Mouse (Mus musculus) activated CD4-positive, CD25-positive, alpha-beta regulatory T cell, adult 4 months (primary cell): ENCODE measurements around the gene Olfr986. TPM values are rescaled to one million over a fixed set of nuclear protein-coding genes. Genes with fewer than 3 reads are reported as not detected.
"Not testable (repeated sequence)": the region's sequence is repeated elsewhere in the genome, so short reads cannot be mapped to it uniquely, and the experiment has no call there.

ENCODE experiments used
- ATAC-seq: one replicate; pipeline ENCODE4 v1.8.0; 2017
- polyA plus RNA-seq, 2 experiments: library from polyadenylated mRNA; unstranded; fragments of 100-300 nt; shearing (Covaris generic); gene quantifications; one replicate each; pipeline ENCODE4 v1.2.1; 2017

Gene Olfr986
- polyA plus RNA-seq, result under 1 TPM in 1 of 2 experiments, not detected in 1; 0.11 TPM

DNA sequence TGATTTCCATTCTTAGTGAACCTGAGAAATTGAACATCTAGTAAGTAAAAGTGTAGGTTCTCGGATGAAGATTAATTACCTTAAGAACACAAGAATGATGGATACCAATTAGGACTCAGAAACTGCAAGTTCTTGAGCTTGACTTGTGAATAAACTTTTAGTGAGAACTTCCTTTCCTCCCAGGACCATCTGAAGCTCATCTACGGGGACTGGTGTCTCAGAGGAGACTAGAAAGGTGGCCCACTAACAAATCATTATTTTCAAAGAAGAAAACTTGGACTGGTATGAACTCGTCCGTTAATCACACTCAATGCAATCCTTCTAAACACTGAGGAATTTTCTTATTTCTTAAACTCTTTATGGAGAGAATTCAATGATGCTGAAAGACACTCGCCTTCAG, at the start of gene Olfr986:
Gene Olfr986, plus strand, starts transcription at position 301 of the 400 bp plus-strand sequence.
- ATAC-seq, result no peak

GRCm38 (mm10) chr9:40136987-40137688, 43.6 kb upstream of the Olfr986 start:
- ATAC-seq, result no peak

DNA sequence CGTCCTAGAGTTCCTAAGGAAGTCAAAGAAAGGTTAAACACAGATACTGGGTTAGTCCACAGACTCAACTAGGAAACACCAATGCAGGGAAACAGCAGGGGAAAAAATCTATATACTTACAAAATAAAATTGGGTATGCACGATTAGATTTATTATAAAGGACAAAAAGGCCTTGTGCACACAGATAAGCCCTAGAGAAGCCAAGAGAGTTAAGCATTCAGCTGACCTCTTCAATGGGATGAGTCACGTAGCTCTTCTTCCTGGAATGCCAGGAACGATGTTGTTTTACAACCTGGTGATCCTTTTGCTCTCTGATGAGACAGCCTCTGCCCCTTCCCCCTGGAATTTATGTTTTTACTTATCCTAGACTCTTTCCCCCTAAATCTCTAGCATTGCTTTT, 41.2 kb upstream of the Olfr986 start:
- ATAC-seq, result no peak

DNA sequence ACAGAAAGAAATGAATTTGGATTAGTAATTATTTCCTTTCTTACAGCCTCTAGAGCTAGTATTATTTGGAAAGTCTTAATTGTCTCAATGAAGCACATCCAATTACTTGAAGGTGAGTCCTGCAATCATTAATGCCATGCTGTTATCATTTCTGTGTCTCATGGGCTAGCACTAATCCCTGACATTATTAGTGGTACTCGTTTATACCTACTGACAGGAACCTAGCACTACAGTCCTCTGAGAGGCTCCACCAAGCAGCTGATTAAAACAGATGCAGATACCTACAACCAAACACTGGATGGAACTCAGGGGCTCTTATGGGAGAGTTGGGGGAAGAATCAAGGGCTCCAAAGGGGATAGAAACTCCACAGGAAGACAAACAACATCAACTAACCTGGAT, 39.2 kb upstream of the Olfr986 start:
- no peak for ATAC-seq

DNA sequence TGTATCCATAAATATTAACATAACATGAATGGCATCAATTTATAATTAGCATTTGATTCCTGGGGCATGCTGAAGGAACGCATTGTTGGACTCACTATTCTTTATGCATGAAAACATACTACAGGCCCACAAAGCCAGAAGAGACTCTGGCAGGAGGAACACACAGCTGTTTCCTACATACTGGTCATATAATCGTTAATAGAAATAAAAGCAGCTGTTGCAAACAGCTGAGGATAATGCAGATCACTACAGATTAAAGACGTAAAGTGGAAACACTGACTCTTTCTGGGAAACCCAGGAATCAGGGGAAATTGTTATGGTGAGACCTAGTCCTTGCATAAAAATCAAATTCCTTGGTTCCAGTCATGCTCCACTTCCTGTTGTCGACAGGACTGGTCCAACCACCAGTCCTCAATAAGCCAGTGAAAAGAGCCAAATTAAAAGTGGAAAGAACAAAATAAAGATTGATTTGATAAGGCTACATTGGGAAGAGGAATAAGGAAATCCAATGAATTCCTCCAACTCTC, 25.5 kb upstream of the Olfr986 start:
- ATAC-seq, result no peak

- no peak for ATAC-seq
Observed at GRCm38 (mm10) chr9:40166446-40166845, 14.3 kb upstream of the Olfr986 start.

DNA sequence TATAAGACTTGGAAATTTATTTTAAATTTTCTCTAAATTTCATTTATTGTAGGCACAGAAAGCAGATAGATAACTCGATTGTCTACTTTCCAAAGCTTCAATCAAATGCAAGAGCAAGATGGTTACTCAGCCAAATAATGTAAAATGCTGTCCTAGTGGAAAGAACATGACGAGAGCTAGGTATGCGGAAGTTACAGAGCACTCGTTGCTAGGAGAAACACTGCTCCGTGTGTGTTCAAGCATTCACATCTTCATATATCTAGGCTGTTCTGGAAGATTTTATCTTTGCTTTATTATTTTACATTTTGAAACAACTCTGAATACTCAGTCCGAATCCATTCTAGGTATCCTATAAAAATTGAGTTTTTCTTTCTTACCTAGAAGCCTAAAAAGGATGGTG, 3.7 kb upstream of the Olfr986 start:
- ATAC-seq, result no peak

- not testable (repeated sequence) for ATAC-seq
Observed at GRCm38 (mm10) chr9:40185166-40185565, 4.4 kb downstream of the Olfr986 start.

DNA sequence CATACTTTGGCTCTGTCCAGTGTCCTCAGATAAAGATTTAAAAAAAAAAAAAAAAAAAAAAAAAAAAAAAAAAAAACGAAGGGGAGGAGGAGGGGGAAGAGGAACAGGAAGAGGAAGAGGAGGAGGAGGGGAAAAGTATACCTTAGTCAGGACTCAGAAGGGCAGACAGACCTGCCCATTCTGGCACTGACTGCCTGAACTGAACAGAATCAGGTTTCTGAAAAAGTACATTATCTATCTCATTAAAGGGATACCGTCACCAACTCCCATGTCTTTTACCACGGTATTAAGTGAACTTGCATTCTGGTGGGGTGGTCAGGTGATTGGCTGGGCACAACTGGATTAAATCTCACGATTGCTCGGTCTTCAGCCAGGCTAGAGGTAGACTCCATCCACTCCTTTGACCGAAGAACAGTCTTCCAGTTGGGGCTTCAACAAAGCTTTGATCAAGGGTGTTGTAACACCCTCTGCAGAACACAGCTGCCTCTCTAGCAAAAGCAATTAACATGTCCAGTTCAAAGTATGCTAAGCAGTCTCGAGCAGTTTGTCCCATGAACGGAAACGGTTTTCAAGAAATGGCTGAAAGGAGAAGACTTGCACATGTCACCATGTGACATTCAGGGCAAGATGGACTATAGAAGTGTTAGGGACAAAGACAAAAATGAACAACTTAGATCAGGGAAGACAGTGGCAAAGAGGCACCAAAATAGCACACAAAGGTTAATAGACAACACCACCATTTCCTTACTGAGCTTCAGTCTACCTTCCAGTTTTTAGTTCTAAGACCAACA, 10.6 kb downstream of the Olfr986 start:
- ATAC-seq, result no peak

DNA sequence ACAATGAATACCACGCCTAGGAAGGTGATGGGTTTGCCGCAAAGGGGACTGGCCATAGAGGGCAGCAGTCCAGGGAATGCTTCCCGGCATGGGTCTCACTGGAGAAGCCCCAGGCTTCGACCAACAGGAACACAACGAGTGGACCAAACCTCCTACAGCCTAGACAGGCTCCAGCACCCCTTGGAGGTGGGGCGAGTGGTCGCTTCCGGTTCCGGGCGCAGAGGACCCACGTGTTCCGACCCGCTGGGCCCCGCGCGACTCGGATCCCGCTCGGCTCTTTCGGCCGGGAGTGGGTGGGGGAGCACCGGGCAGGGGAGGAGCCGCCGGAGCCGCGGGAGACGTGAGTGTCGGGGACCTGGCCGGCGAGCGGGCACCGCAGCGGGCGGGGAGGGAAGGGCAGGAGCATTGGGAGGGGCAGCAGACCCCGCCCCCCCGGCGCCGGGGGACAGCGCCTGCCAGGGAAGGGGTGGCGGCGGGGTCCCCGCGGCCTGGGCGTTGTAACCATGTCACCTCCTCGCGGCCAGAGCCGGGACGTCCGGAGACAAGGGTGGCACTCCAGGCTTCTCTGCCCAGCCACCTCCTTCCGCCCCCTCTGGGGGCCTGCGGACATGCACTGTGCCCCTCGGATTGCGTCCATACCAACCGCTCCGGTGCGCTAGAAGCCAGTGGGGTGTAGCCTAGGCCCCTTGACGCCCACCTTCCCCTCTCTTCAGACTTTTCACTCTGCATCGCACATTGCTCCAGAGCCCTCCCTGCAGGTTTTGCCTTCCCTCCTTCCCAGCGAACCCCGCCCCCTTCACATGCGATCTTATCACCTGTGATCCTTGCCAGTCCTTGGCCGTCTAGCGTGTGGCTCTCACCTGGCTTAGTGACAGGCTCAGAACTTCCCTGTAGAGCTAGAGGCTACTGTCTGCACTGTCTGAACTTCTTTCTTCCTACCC, 11.6 kb downstream of the Olfr986 start, which contains the start of gene Zfp202:
Gene Zfp202, plus strand, starts transcription at position 219 of the 941 bp plus-strand sequence.
- ATAC-seq, result peak; percentile 84

GRCm38 (mm10) chr9:40195981-40196380, 15.3 kb downstream of the Olfr986 start:
- no peak for ATAC-seq

- ATAC-seq, result no peak
Observed at GRCm38 (mm10) chr9:40206546-40206950, 25.8 kb downstream of the Olfr986 start.

DNA sequence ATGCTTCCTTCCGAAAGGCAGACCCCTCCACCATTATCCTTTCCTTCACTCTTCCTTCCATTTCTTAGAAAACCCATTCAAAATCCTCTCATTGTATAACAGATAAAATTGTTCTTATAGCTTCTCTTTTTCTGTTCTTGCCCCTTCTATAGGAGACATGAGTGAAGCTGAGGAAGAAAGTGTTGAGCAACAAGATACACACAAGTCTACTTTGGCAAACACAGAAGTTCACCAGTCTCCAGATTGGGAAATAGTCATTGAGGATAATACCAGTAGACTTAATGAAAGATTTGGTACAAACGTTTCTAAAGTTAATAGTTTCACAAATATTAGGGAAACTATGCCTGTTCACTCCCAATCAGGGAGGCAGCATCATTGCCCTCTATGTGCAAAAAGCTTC, 30.0 kb downstream of the Olfr986 start:
- ATAC-seq, result no peak

GRCm38 (mm10) chr9:40214058-40214457, 33.3 kb downstream of the Olfr986 start:
- ATAC-seq, result no peak

GRCm38 (mm10) chr9:40216651-40217050, 35.9 kb downstream of the Olfr986 start:
- ATAC-seq, result no peak

DNA sequence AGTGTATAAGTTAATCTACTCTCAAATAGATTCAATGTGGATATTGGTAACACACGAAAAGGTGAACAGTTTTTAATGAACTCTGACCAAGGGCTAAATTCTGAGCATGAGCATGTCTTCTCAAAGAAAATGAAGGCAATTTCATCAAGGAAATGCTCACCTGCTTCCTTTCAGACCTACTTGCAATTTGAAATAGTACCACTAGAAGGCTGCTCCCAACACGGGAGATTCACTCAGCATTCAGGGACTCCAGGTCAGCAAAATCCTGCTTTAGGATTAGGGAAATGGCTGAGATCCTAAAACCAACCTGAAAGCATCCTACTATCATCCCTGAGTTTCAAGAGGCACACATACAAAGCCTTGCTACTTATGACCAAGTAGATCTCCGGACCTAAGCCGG, 43.6 kb downstream of the Olfr986 start:
- ATAC-seq, result no peak

DNA sequence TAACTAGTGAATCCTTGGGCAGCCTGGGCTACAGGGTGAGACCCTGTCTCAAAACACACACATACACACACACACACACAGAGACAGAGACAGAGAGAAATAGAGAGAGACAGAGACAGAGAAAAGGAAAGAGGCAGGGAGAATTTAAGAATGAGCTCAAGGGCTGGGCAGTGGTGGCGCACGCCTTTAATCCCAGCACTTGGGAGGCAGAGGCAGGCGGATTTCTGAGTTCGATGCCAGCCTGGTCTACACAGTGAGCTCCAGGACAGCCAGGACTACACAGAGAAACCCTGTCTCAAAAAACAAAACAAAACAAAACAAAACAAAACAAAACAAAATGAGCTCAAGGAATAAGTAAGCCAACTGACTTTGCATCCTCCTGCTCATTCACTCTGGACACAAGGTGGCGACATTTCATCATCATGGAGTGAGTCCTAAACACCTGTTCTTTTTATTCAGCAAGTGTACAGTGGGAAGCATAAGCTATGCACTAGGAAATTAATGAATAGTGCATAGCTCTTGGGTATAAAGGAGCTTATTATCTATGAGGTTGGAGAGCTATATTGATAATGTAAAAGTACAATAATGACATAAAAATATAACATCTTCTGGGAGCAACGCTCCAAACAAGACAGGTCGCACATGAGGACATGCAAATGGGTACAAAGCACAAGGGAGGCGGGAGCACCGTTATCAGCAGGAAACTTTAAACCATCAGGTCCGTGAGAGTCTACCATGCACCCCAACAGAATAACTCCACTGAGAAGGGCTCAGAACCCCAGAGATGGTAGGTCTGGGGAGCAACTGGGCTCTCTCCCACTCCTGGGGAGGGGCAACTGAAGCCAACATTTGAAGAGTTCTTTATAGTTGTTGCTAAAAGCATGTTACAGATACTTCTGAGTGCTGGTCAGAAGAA, 47.4 kb downstream of the Olfr986 start:
- ATAC-seq, result no peak

- ATAC-seq, result no peak
Observed at GRCm38 (mm10) chr9:40228804-40229331, 48.1 kb downstream of the Olfr986 start.

DNA sequence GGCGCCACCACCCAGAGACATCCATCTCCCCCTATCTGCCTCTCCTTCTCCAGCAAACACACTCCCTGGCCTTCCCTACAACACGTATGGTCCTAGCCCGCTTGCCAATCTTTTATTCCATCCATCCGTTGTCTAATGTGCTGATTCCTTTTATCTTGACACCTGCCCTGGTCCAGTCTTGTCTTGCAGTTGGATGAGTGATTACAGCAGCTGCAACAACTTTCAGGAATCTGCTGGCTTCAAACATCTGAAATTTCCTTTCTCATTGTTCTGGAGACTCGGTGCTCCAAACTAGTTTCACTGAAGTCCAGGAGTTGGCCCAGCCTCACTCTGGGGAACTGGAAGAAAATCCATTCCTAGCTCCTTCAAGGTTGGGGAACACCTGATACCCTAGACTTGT, 48.8 kb downstream of the Olfr986 start:
- no peak for ATAC-seq

DNA sequence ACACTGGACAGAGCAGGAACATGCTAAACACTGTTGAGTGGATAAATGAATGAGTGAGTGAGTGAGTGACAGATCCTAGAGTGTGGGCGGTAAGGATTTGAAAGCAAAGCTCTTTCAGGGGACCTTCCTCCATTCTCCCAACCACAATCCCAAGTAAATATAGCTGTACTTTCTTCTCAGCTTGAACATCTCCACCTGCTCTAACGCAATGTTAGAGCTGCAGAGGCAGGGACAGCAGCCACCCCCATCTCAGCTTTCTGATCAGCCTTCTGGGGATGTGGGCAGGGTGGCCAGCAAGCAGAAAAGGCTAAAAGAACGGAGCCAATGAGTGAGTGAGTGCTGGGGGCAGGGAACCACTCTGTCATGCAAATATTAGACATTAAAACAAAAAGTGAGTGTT, 50.3 kb downstream of the Olfr986 start:
- ATAC-seq, result no peak
